Comparison of ENCODE assay signal across 9 mouse cellular contexts in the genomic region with DNA sequence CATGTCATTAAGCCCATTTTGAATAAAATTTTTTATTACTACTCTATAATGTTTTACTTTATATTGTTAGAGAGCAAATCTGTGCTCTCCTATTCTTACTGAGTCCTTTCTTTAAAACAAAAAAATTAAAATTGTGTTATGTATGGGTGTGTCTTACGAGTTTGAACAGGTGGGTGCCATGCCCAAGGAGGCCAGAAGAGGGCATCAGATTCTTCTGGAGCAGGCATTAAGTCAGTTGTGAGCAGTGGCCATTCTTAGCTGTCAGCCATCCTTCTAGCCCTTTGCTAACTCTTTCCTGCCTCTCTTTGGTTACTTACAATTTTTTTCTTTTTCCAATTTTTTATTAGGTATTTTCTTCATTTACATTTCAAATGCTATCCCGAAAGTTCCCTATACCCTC.
DNase-seq lines count a peak whose midpoint lies in the region; TF ChIP-seq lines count a peak whose summit lies in the region.
"Had no signal": no experiment of that assay in that cellular context is flagged by ENCODE, and none has a peak within 500 bp of the region (broad histone marks: within the 10 kb centered on the region; RNA-seq: fewer than 3 reads in every experiment).

No protein-coding gene starts in this region.

- DNase-seq in cerebellum, postnatal 10 days: peak; percentile 64 to 77
- no peak for DNase-seq in cerebellum, adult 9-10 months
- DNase-seq in left cerebral cortex, adult 2 months (ENCODE audit: extremely low spot score in 1 of 2, low spot score in 2 of 2): peak; percentile 11 to 14
- DNase-seq in left cerebral cortex, postnatal 36 days (ENCODE audit: low spot score in 2 of 2): no peak
- peak; percentile 57 for DNase-seq in ZHBTc4 (ENCODE audit: low read depth, low spot score)
- peak; percentile 5 to 52 for DNase-seq in kidney, adult 8-10 months
- peak; percentile 25 for DNase-seq in mesoderm, embryonic 11.5 days (ENCODE audit: low read depth, low spot score)
- DNase-seq in spleen, postnatal 36 days (ENCODE audit: low spot score in 2 of 2): no peak

- no peak overlapping the region for H3K27ac ChIP-seq in left cerebral cortex, adult 2 months
- H3K27ac ChIP-seq: heart, embryonic 13.5 days had no signal

- H3K4me3 ChIP-seq in left cerebral cortex, adult 2 months: no peak overlapping the region
- H3K4me3 ChIP-seq: heart, embryonic 13.5 days had no signal

- intact Hi-C loops in left cerebral cortex, adult 2 months (cut with DNase I): loop anchor here (5.0 to 10.0 kb wide), 2 partner anchors 162 to 211 kb away; no protein-coding TSS in a partner anchor
- intact Hi-C loops in left cerebral cortex, postnatal 36 days (cut with DNase I): no loop called here

- TF ChIP-seq CTCF in left cerebral cortex, adult 2 months (IDR thresholded peaks at IDR 0.05): peak; percentile 60

Comparison
In these comparisons a context has a peak if more than half of its experiments do, and no peak if none do; other contexts are left out.
1. DNase-seq: peak in cerebellum, postnatal 10 days (2 of 2), left cerebral cortex, adult 2 months (2 of 2), ZHBTc4 (single experiment), kidney, adult 8-10 months (2 of 2) and mesoderm, embryonic 11.5 days (single experiment); none in cerebellum, adult 9-10 months (single experiment), left cerebral cortex, postnatal 36 days (0 of 2) and spleen, postnatal 36 days (0 of 2).